Mouse (Mus musculus) inflammation-experienced regulatory T-cells, adult 6 months (primary cell): ENCODE results near the gene 1700020D05Rik. TPM values are rescaled to one million over a fixed set of nuclear protein-coding genes. Genes with fewer than 3 reads are reported as not detected.

Source experiments
- ATAC-seq: one replicate; pipeline ENCODE4 v1.8.0; 2017
- polyA plus RNA-seq, 3 experiments: library from polyadenylated mRNA; unstranded; fragments of 100-300 nt; shearing (Covaris generic); gene quantifications; one replicate each; pipeline ENCODE4 v1.2.1; 2017

The 1700020D05Rik gene
- polyA plus RNA-seq, 3 experiments from 2014 or later = 0.44 to 0.82 (median 0.70) TPM

GRCm38 (mm10) chr19:5474281-5475068 lies 29.1 kb downstream of the 1700020D05Rik start:
- no peak for ATAC-seq

DNA sequence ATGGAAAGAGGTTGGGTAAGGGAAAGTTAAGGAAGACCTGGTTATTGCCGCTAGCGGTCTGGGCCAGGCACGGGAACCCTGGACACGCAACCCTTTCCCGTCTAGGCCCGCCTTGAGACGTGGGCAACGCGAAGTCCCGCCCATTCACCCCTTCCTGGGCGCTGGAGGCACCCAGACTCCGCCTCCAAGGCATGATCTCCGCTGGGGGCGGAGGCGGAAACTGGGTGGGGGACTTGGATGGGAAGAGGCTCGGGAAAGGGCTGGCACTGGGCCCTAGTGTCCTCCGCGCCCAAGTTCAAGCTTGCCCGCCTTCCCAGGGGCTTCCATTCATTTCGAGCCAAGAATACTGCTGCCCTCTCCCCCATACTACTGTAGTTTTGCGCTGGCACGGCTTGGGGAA lies 29.9 kb downstream of the 1700020D05Rik start, which contains the start of gene Efemp2:
Gene Efemp2 (plus strand): TSS at position 235 of the 400 bp plus-strand sequence.
- peak; percentile 43 for ATAC-seq

GRCm38 (mm10) chr19:5472857-5473256 lies 30.7 kb downstream of the 1700020D05Rik start:
- ATAC-seq = no peak

GRCm38 (mm10) chr19:5471846-5472245 lies 31.7 kb downstream of the 1700020D05Rik start:
- ATAC-seq = no peak

DNA sequence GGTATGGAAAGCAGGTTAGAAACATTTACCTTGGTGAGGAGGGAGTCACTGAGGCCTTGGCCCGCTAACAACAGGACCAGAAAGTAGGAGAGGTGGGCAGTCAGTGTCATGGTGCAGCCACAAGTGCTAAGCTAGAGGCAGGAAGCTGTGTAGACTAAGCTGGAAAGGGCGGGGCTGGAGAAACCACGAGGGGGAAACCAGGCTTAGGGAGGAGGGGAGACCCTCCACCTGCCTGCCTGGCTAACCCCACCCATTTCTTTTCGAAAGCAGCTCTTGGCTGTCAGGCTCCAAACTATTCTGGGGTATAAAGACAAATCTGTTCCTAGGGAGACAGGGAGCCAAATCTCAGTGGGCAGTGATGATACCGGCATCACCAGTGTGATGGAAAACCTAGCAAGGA lies 35.2 kb downstream of the 1700020D05Rik start, which contains the start of gene Ctsw:
Gene Ctsw (minus strand): TSS at position 134 of the 400 bp plus-strand sequence.
- ATAC-seq = peak; percentile 87

DNA sequence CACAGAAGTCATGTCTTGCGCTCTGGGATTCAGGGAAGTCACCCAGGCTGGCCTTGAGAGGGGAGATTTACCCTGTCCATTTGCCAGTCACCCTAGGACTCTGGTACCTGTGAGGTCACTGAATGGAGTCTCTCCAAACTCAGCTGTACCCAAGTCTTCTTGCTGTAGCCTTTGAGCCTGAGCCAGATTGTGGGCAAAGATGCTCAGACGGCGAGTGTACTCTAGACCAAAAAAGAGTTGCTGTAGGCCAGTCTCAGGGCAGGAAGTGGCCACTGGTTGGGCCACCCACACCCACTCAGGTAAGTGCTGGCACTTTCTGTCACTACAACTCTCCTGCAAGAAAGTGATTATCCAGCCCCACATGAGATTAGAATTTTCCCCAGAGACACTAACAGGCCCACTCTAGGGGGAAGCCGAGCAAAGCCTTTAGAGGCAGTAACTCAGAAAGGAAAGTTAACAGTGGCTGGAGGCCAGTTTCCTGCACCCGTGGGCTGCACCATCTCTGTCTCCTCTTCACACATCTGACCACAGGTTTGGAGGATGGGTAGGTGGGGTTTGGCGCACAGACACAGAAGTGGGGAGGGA lies 36.6 kb downstream of the 1700020D05Rik start:
- no peak for ATAC-seq

DNA sequence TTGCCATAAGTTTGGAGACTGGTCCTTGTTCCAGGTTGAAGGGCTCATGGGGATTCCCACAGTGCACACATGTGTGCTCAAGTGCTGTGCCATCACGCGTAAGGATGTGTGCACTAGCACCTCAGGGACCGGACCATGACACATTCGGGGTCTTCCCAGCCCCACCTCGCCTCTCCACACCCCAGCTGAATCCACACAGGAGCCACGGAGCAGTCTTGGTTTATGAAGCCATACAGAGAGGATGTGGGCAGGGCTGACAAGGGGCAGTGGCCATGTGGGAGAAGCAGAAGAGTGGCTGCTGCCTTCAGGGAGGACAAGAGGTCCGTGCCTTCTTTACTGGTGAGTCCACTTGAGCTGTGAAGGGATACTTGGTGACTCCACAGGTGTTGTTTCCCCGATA lies 38.5 kb downstream of the 1700020D05Rik start:
- no peak for ATAC-seq

DNA sequence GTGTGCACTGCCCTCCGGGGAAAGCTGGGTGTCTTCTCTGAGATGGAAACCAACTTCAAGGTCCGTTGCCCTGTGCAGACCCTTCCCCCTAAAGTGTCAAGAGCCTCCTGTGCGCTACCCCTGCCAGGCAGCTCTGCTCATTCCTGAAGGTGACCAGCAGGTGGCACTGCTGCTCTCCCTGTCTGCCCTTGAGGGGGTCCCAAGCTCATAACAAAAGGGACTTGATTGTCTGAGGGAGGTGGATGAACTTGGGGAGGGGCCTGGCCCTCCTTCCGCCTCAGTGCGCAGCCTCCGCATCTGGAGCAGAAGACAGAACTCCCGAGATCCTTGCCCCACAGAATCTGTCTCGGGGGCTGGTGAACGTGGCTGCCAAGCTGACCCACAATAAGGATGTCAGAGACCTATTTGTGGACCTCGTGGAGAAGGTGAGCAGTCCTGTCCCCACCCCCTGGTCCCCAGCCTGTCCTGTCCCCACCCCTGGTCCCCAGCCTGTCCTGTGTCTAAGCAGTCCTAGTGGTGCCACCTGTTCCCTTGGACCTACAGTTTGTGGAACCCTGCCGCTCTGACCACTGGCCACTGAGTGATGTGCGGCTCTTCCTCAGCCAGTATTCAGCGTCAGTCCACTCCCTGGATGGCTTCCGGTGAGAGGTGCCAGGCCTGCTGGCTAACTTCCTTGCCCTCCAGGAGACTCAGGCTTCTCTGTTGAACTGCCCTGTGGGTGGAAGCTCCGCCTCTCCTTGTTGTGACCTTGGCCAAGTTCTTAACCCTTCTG lies 39.6 kb downstream of the 1700020D05Rik start:
- ATAC-seq = no peak

- no peak for ATAC-seq
Observed at GRCm38 (mm10) chr19:5463212-5463611, 40.4 kb downstream of the 1700020D05Rik start.

DNA sequence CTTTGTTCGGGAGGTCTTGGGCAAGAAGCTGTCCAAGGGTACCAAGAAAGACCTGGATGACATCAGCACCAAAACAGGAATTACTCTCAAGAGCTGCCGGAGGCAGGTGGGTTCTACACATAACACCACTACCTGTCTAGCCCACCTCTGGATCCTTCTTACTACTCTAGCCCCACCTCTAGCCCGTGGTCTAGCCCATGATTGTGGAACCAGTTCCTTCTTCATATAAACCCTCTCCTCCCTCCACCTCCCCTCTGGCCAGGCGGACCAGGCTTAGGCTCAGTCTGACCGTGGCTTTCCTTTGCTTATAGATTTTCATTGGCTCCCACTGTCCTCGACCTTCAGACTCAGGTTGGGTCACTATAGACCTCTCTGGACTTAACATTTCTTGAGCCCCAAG lies 42.2 kb downstream of the 1700020D05Rik start:
- no peak for ATAC-seq

- ATAC-seq = peak; percentile 60
Observed at GRCm38 (mm10) chr19:5460465-5460911, 43.1 kb downstream of the 1700020D05Rik start, which contains the start of gene Fibp. TSS of gene Fibp (plus strand) at chr19:5460615.

DNA sequence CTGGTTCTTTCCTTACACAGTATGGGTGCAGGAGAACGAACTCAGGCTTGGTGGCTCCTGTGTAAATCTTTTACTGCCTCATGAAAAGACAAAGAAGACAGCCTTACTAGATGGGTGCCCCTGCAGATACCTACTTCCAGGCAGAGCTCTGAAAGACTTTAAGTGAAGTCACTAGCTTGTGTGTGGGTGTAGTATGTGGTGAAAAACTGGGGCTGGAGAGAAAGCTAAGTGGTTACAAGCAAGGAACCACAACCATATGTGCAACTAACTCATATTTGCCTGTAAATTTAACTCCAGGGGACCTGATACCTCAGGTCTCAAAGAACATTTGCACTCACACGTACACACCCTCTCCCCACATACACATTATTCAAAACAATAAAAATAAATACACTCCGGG lies 43.7 kb downstream of the 1700020D05Rik start:
- ATAC-seq = no peak

- no peak for ATAC-seq
Observed at GRCm38 (mm10) chr19:5459019-5459418, 44.6 kb downstream of the 1700020D05Rik start.

DNA sequence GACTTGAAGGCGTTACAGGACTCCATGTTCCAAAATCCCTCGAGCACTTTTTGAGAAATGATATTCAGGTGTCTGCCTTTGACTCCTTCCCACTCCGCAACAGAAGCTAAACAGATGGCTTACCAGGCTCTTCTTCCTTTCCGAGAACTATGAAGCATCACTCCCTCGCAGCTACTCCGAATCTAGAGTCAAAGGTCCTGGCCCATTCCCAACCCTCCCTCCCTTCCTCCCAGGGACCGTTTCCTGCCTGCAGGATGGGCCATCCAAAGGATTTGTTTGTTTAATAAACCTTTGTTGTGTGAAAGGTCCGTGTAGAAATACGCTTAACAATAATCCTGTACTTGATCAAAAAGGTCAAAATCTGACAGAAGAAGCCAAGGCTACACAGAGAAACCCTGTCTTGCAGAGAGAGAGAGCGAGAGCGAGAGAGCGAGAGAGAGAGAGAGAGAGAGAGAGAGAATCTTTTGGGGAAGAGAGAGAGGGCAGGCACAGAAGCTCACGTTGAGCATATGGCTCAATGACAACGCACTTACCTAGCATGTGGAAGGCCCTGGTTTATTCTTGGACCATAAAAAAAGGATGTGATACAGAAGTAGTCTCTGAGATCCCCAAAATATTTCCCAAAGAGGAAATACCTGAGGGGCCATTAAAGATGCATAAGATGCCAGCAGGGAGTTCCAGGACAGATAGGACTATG lies 45.7 kb downstream of the 1700020D05Rik start, which contains the start of gene Ccdc85b:
Gene Ccdc85b (minus strand): TSS at position 149 of the 697 bp plus-strand sequence.
- ATAC-seq = peak; percentile 7

GRCm38 (mm10) chr19:5456922-5457745 lies 46.5 kb downstream of the 1700020D05Rik start:
- ATAC-seq = peak; percentile 90

- ATAC-seq = no peak
Observed at GRCm38 (mm10) chr19:5456241-5456921, 47.2 kb downstream of the 1700020D05Rik start.

- ATAC-seq = no peak
Observed at GRCm38 (mm10) chr19:5455568-5455967, 48.0 kb downstream of the 1700020D05Rik start.

GRCm38 (mm10) chr19:5455037-5455436 lies 48.5 kb downstream of the 1700020D05Rik start:
- no peak for ATAC-seq
